Mouse (Mus musculus) megakaryocyte, embryonic 14.5 days (primary cell): ENCODE results near the gene Tprgl.

Source experiments
- FLI1 ChIP-seq: IDR thresholded peaks from 2 replicates; pipeline ENCODE4 v1.6.1; 2012; ENCODE audit warnings: low read length, inconsistent platforms, mixed read lengths
- GATA1 ChIP-seq: IDR thresholded peaks from 3 replicates; pipeline ENCODE4 v1.6.1; 2012; ENCODE audit warnings: mixed read lengths, low read length, inconsistent platforms, borderline replicate concordance

- TF ChIP-seq GATA1 (no peak), FLI1 (no peak)
Measured at GRCm38 (mm10) chr4:154181001-154181400, 20.5 kb upstream of the Tprgl start.
